Mouse (Mus musculus) neural tube, embryonic 10.5 days (tissue): ENCODE measurements around the gene Mthfd2.
"Not testable (repeated sequence)": the region's sequence is repeated elsewhere in the genome, so short reads cannot be mapped to it uniquely, and the experiment has no call there.

Experiments used
- DNase-seq: peaks from one replicate; pipeline ENCODE4 v3.0.0-alpha.2; 2017; ENCODE audit warnings: low spot score; ENCODE audit errors: extremely low spot score

Gene Mthfd2

GRCm38 (mm10) chr6:83325525-83326393 is at the start of gene Mthfd2, which contains the start of gene Mob1a:
Mthfd2 (minus strand) TSS chr6:83325908.
Mob1a (plus strand) TSS chr6:83326016.
- DNase-seq: peak; percentile 93

GRCm38 (mm10) chr6:83373704-83374300 is 48.1 kb upstream of the Mthfd2 start:
- no peak for DNase-seq

DNA sequence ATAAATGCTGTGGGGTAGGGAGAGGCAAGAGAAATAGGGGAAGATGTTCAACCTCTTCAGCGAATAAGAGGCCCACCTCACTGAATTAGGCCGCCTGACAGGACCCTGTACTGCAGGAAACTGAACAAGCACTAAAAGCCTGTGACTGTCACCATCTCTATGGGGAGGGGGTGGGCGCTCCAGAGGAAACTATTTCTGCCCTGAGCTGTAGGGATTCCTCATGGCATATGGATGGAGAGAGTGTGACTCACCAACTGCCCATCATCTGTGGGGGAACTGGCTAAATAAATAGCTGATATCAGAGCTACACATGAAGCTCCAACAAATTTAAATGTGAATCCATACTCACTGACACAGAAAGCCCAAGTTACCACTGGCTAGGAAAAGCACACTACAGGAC is 45.6 kb upstream of the Mthfd2 start:
- no peak for DNase-seq

- DNase-seq: no peak
Measured at GRCm38 (mm10) chr6:83370316-83370965, 44.7 kb upstream of the Mthfd2 start.

GRCm38 (mm10) chr6:83363075-83363474 is 37.4 kb upstream of the Mthfd2 start:
- no peak for DNase-seq

- no peak for DNase-seq
Measured at GRCm38 (mm10) chr6:83361523-83362248, 36.0 kb upstream of the Mthfd2 start.

GRCm38 (mm10) chr6:83357436-83357835 is 31.7 kb upstream of the Mthfd2 start:
- DNase-seq: no peak

GRCm38 (mm10) chr6:83356569-83357138 is 30.9 kb upstream of the Mthfd2 start:
- DNase-seq: peak; percentile 83

DNA sequence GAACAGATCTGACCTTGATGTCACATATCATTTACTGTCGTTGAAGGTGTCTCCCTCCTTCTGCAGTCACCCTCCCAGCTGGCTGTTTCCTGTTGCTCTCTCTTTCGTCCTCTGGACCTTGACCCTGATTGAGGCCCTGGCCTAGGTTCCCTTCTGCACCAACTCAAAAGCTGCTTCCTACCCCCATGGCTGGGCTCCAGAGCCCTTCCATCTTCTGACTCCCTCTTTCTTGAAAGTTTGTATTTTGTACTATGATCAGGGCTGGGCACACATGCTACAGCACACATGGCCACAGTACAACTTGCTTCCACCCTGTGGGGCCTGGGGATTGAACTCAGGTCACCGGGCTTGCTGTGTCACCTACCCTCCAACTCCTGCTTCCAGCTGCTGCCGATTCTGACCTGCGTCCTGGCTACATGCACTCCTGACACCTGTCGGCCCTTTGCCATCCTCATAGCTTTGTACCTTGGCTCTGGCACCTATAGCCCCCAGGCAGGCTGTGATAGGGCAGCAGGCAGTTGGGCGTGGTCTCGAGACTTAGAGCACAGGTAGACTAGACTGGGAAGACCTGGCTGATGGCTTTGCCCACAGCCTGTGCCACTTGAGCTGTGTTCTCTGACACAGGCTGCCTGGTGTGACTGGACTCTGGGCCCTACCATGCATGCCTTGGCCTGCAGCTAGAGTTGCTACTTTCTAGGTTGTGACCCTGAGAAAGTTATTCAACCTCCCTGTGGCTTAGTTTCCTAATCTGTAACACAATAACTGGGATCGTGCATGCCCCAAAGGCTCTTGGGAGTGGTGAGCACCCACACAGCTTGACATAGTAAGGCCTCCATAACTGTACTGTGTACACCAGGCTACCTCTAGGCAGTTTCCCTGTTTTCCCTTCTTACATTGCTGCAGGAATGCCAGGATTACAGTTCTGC is 29.4 kb upstream of the Mthfd2 start:
- no peak for DNase-seq

DNA sequence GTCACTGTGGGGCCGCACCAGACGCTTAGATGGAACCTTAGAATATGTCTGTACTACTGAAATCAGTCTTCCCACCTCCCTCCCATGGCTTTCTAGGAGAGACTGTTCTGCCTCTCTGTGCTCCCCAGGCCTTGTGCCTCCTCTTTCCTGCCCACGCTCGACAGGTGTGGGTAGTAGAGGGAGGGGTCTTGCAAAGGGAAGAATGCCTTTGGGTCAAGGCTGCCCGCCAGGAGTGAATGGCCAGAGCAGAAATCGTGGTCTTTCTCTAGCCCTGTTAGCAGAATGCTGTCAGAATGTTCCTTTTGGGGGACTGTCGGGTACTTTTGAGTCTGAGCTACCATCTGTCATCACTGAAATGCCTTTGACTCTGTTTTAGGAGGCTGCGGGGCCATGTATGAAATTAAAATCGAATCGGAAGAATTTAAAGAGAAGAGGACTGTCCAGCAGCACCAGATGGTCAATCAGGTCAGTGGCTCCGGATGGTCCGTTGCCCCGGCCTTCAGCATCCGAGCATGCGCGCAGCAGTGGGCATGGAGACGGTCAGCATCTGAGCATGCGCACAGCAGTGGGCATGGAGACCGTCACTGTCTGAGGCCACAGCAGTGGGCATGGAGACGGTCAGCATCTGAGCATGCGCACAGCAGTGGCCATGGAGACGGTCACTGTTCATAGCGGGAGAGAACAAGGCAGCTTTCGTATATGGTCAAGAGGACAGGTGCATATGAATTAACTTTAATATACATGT is 27.1 kb upstream of the Mthfd2 start:
- DNase-seq: no peak

DNA sequence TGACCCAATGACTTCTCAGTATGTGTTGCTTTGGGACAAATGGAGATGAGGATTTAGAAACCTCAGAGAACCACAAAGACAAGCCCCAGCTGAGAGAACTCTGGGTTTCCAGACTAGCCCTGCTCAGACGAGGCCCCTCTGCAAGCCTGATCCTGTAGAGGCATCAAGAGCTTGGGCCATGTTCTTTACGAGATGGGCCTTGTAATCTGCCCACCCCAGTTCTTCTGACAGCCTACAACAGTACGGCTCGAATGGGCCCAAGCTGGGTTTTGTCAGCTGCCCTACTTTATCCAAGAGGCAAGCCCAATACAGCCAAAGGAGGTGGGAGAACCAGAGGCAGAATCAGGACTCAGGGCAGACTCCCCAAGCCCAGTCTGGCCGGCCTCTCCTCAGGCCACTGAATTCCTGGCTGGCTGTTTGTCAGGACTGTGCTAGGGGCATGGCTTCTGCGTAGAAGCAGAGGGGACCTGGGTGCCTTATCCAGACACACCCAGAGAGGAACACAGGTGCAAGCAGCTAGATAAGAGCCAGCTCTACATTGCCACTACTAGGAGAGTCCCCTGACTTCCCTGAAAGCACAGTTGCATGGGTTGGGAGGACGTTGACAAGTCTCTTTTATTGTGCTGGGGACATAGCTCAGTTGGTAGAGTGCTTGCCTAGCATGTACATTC is 25.9 kb upstream of the Mthfd2 start:
- DNase-seq: no peak

DNA sequence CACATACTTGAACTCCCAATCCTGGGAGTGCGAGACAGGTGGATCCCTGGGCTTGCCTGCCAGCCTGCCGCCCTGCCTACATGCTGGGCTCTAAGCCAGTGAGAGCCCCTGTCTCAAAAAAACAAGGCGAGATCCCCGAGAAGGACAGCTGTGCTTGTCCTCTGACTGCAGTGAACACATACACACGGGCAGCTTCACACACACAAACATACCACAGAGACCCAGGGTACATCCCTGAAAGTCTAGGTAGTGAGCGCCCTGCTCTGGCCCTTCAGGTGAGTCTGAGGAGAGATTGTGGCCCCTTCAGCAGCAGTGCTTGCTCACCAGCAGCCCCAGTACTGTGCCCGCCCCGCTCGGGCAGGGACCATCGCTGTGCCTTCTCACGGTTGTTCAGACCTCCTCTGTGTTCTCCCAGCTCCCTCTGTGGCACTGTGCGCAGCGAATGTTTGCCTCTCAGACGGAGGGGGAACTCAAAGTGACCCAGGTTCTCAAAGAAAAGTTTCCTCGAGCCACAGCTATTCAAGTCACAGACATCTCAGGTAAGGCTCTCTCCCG is 25.2 kb upstream of the Mthfd2 start:
- no peak for DNase-seq

- DNase-seq: no peak
Measured at GRCm38 (mm10) chr6:83350172-83350571, 24.5 kb upstream of the Mthfd2 start.

DNA sequence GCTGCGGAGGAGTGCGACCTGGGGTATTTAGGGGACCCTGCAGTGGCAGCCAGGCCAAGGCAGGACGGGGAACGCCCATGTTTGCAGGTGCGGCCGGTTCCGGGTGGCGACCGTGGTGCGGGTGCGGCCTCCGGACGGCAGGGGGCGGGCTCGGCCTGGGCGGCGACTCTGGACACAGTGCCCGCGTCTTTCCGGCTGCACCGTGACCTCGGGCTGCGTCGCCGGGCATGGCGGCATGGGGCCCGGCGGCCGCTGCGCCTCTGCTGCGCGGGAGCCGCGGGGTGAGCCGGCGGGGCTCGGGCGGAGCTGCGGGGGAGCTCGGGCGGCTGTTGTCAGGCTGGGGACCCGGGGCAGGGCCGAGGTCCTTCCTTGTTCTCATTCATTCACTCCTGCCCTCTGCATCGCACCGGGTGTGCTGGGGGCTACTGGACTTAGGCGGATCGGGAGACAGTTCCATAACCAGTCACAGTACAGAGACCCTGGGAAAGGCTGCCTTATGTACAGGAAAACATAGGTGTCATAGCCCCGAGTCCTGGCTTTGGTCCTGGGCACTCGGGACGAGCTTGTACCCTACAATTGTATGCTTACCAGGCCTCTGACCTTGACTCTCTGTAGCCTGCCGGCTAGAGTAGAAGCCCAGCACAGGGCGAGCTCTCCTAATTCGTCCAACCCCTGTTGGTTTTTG is 23.7 kb upstream of the Mthfd2 start:
- DNase-seq: peak; percentile 94

GRCm38 (mm10) chr6:83348873-83349272 is 23.2 kb upstream of the Mthfd2 start, which contains the start of gene Bola3:
Bola3 (plus strand) TSS chr6:83349147.
- no peak for DNase-seq

GRCm38 (mm10) chr6:83347916-83348315 is 22.2 kb upstream of the Mthfd2 start:
- DNase-seq: no peak

DNA sequence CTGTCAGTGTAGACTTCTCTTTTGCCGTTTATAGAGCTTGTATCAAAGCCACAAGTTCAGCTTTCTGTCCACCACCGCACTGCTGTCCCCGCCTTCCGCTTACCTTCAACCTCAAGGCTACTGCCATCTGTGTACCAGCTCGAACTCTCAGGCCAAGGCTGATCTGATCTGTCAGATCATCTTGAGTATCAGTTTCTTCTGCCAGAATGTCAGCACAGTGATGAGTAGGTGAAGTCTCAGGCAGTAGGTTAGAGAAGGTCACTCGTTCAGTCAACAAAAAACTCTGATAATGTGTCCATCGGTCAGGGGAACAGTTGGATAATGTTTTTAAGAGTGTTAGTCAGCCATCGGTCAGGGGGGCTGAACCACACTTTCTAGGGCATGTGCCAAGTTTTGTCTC is 19.6 kb upstream of the Mthfd2 start:
- DNase-seq: not testable (repeated sequence)

GRCm38 (mm10) chr6:83342957-83343356 is 17.2 kb upstream of the Mthfd2 start:
- DNase-seq: no peak
